ENCODE assay signal across 8 mouse cellular contexts in genomic region chrX:20798141-20798796, GRCm38 (mm10). TPM values are rescaled to one million over a fixed set of nuclear protein-coding genes. Genes with fewer than 3 reads are reported as not detected.
A peak's percentile ranks its signal among the peaks of the same experiment; 100 is the strongest.
DNase-seq lines count a peak whose midpoint lies in the region; ATAC-seq and TF ChIP-seq lines count a peak whose summit lies in the region.

No protein-coding gene starts in this region.

- H3K27ac ChIP-seq in forebrain, embryonic 14.5 days (ENCODE audit: low read depth, low read length): peak overlapping the region; percentile 94
- peak overlapping the region; percentile 64 for H3K27ac ChIP-seq in heart, postnatal 0 days (ENCODE audit: low read depth)
- peak overlapping the region; percentile 89 for H3K27ac ChIP-seq in liver, embryonic 11.5 days (ENCODE audit: low read depth, low read length)

- peak; percentile 6; the same call in 1 of the 2 replicates for TF ChIP-seq CTCF in heart, postnatal 0 days (IDR thresholded peaks at IDR 0.05; ENCODE audit: low read depth)

- peak overlapping the region; percentile 73 for H3K9ac ChIP-seq in forebrain, embryonic 14.5 days (ENCODE audit: low read length)
- H3K9ac ChIP-seq in heart, postnatal 0 days (replicated peaks; ENCODE audit: low read depth, low read length): peak overlapping the region; percentile 50
- peak overlapping the region; percentile 67 for H3K9ac ChIP-seq in liver, embryonic 11.5 days (ENCODE audit: low read depth, low read length)

- WGBS in forebrain, embryonic 14.5 days: 29% methylated on average over 19 of the region's 21 CpGs
- WGBS in heart, postnatal 0 days: 16% methylated on average over 20 of the region's 21 CpGs
- 14% methylated on average over 17 of the region's 21 CpGs for WGBS in liver, embryonic 11.5 days

- no peaks in the 10 kb centered on the region for H3K36me3 ChIP-seq in forebrain, embryonic 14.5 days (ENCODE audit: control insufficient read depth, insufficient read depth, low read length)
- no peaks in the 10 kb centered on the region for H3K36me3 ChIP-seq in heart, postnatal 0 days (replicated peaks; ENCODE audit: control insufficient read depth, insufficient read depth, low read length)
- H3K36me3 ChIP-seq in liver, embryonic 11.5 days (ENCODE audit: control insufficient read depth, insufficient read depth, low read length): no peaks in the 10 kb centered on the region

- H3K9me3 ChIP-seq in forebrain, embryonic 14.5 days (replicated peaks; ENCODE audit: control insufficient read depth, low read length): no peaks in the 10 kb centered on the region
- H3K9me3 ChIP-seq in heart, postnatal 0 days (replicated peaks; ENCODE audit: control insufficient read depth, low read length): no peaks in the 10 kb centered on the region
- H3K9me3 ChIP-seq in liver, embryonic 11.5 days (ENCODE audit: control insufficient read depth, low read length): no peaks in the 10 kb centered on the region

- peak overlapping the region; percentile 40 for H3K4me3 ChIP-seq in forebrain, embryonic 14.5 days (ENCODE audit: low read depth, low read length)
- peak overlapping the region; percentile 45 for H3K4me3 ChIP-seq in heart, postnatal 0 days (ENCODE audit: low read depth, low read length)
- peak overlapping the region; percentile 52 for H3K4me3 ChIP-seq in liver, embryonic 11.5 days (ENCODE audit: low read depth, low read length)

- H3K27me3 ChIP-seq in forebrain, embryonic 14.5 days (replicated peaks; ENCODE audit: control insufficient read depth, insufficient read depth, low read length): no peaks in the 10 kb centered on the region
- no peaks in the 10 kb centered on the region for H3K27me3 ChIP-seq in heart, postnatal 0 days (ENCODE audit: control insufficient read depth, insufficient read depth, low read length)
- no peaks in the 10 kb centered on the region for H3K27me3 ChIP-seq in liver, embryonic 11.5 days (replicated peaks; ENCODE audit: control insufficient read depth, insufficient read depth, low read length)

- ATAC-seq in cerebellum, adult (ENCODE audit: insufficient number of reproducible peaks, low FRiP score, low TSS enrichment): peak; percentile 99
- peak; percentile 99 for ATAC-seq in forebrain, embryonic 14.5 days
- ATAC-seq in heart, postnatal 0 days (ENCODE audit: insufficient read depth, low read depth): peak; percentile 93
- ATAC-seq in liver, embryonic 11.5 days (replicated peaks; ENCODE audit: low FRiP score): peak; percentile 96

- H3K4me1 ChIP-seq in forebrain, embryonic 14.5 days (ENCODE audit: control insufficient read depth, insufficient read depth, low read length): no peaks in the 10 kb centered on the region
- H3K4me1 ChIP-seq in heart, postnatal 0 days (ENCODE audit: control insufficient read depth, insufficient read depth): no peaks in the 10 kb centered on the region
- no peaks in the 10 kb centered on the region for H3K4me1 ChIP-seq in liver, embryonic 11.5 days (replicated peaks; ENCODE audit: control insufficient read depth, insufficient read depth, low read length)

- peak overlapping the region; percentile 52 for H3K4me2 ChIP-seq in forebrain, embryonic 14.5 days (ENCODE audit: low read length)
- peak overlapping the region; percentile 62 for H3K4me2 ChIP-seq in heart, postnatal 0 days (ENCODE audit: low read depth, low read length)
- H3K4me2 ChIP-seq in liver, embryonic 11.5 days: peak overlapping the region; percentile 66

- TF ChIP-seq EP300 in heart, postnatal 0 days (IDR thresholded peaks at IDR 0.05; ENCODE audit: low read depth): no peak

- DNase-seq in CD4-positive, CD25-positive, alpha-beta regulatory T cell, adult 2 months (ENCODE audit: low read depth, low spot score): peak; percentile 87
- DNase-seq in forebrain, embryonic 14.5 days (ENCODE audit: low spot score): peak; percentile 95
- peak; percentile 67 for DNase-seq in heart, postnatal 0 days (ENCODE audit: low spot score)
- peak; percentile 79 for DNase-seq in kidney, postnatal 14 days
- DNase-seq in liver, embryonic 11.5 days (ENCODE audit: low spot score): peak; percentile 67
- DNase-seq in naive thymus-derived CD4-positive, alpha-beta T cell, adult 2 months (ENCODE audit: low read depth): peak; percentile 88
- DNase-seq in spleen, postnatal 4 days (ENCODE audit: low spot score in 2 of 2): peak; percentile 57 to 70

RNA-seq across cellular contexts. Expression of gene Araf, which starts 0.7 kb away (rescaled TPM):
- 196 and 227 TPM in 2 replicates for polyA plus RNA-seq in forebrain, embryonic 14.5 days (2014; fragmentation: Nextera tagmentation; extraction: Ambion mirVana)
- total RNA-seq in heart, postnatal 0 days (2014; rRNA removed; ENCODE audit: low replicate concordance): 147 and 163 TPM in 2 replicates
- polyA plus RNA-seq in heart, postnatal 0 days (2015; fragmentation: Nextera tagmentation; extraction: Ambion mirVana): 88.7 and 89.5 TPM in 2 replicates
- polyA plus RNA-seq in liver, embryonic 11.5 days (2014; fragmentation: Nextera tagmentation; extraction: Ambion mirVana): 83.7 and 84.4 TPM in 2 replicates

Comparison
In these comparisons a context has a peak if more than half of its experiments do, and no peak if none do; other contexts are left out.
1. Peak in every context shown above with its lines: DNase-seq, ATAC-seq, H3K4me3 ChIP-seq and H3K27ac ChIP-seq.